Mouse (Mus musculus): ENCODE data around the gene Cxcl14.

GRCm38 (mm10) chr13:56258196-56259020 is 37.9 kb downstream of the Cxcl14 start:
- TF ChIP-seq CTCF (IDR thresholded peaks at IDR 0.05; ENCODE audit: low read depth) (no peak), EP300 (optimal IDR thresholded peaks at IDR 0.05) (no peak)
